Comparison of ENCODE assay signal across 10 mouse cellular contexts in genomic region chr3:105487171-105487570, GRCm38 (mm10). TPM values are rescaled to one million over a fixed set of nuclear protein-coding genes. Genes with fewer than 3 reads are reported as not detected.
A peak's percentile ranks its signal among the peaks of the same experiment; 100 is the strongest.
DNase-seq lines count a peak whose midpoint lies in the region; ATAC-seq and TF ChIP-seq lines count a peak whose summit lies in the region.
"Had no signal": no experiment of that assay in that cellular context is flagged by ENCODE, and none has a peak within 500 bp of the region (broad histone marks: within the 10 kb centered on the region; RNA-seq: fewer than 3 reads in every experiment).

No protein-coding gene starts in this region.

- H3K4me2 ChIP-seq in forebrain, embryonic 11.5 days (ENCODE audit: low read depth, low read length, severe bottlenecking): no peak overlapping the region
- no peak overlapping the region for H3K4me2 ChIP-seq in forebrain, embryonic 14.5 days (ENCODE audit: low read length)
- H3K4me2 ChIP-seq in midbrain, embryonic 11.5 days: no peak overlapping the region
- H3K4me2 ChIP-seq in midbrain, postnatal 0 days (ENCODE audit: low read depth, low read length, poor library complexity, severe bottlenecking): no peak overlapping the region
- H3K4me2 ChIP-seq: embryonic facial prominence, embryonic 15.5 days; lung, embryonic 15.5 days had no signal

- no peaks in the 10 kb centered on the region for H3K27me3 ChIP-seq in forebrain, embryonic 11.5 days (ENCODE audit: control insufficient read depth, insufficient read depth, low read length)
- H3K27me3 ChIP-seq in forebrain, embryonic 14.5 days (replicated peaks; ENCODE audit: control insufficient read depth, insufficient read depth, low read length): no peaks in the 10 kb centered on the region
- H3K27me3 ChIP-seq in midbrain, embryonic 11.5 days (ENCODE audit: control insufficient read depth, insufficient read depth, low read length): no peaks in the 10 kb centered on the region
- H3K27me3 ChIP-seq in midbrain, postnatal 0 days (ENCODE audit: insufficient read depth, low read length): no peaks in the 10 kb centered on the region

- H3K9ac ChIP-seq in forebrain, embryonic 11.5 days (ENCODE audit: low read length): no peak overlapping the region
- H3K9ac ChIP-seq in forebrain, embryonic 14.5 days (ENCODE audit: low read length): no peak overlapping the region
- H3K9ac ChIP-seq in midbrain, embryonic 11.5 days (ENCODE audit: low read length): no peak overlapping the region
- H3K9ac ChIP-seq in midbrain, postnatal 0 days (replicated peaks; ENCODE audit: low read length, poor library complexity, severe bottlenecking): no peak overlapping the region
- H3K9ac ChIP-seq: embryonic facial prominence, embryonic 15.5 days; lung, embryonic 15.5 days had no signal

- no peak overlapping the region for H3K27ac ChIP-seq in forebrain, embryonic 11.5 days (ENCODE audit: low read depth, low read length)
- no peak overlapping the region for H3K27ac ChIP-seq in forebrain, embryonic 14.5 days (ENCODE audit: low read depth, low read length)
- no peak overlapping the region for H3K27ac ChIP-seq in midbrain, embryonic 11.5 days (ENCODE audit: low read depth, low read length)
- no peak overlapping the region for H3K27ac ChIP-seq in midbrain, postnatal 0 days (ENCODE audit: low read depth, low read length)
- H3K27ac ChIP-seq: embryonic facial prominence, embryonic 15.5 days; lung, embryonic 15.5 days had no signal

- H3K4me1 ChIP-seq in forebrain, embryonic 11.5 days (replicated peaks; ENCODE audit: control insufficient read depth, insufficient read depth, low read length): no peaks in the 10 kb centered on the region
- peaks cover 15% of the 10 kb centered on the region for H3K4me1 ChIP-seq in forebrain, embryonic 14.5 days (ENCODE audit: control insufficient read depth, insufficient read depth, low read length)
- no peaks in the 10 kb centered on the region; the same call in none of the 2 replicates for H3K4me1 ChIP-seq in midbrain, embryonic 11.5 days (ENCODE audit: control insufficient read depth, insufficient read depth, low read length)
- peaks cover 18% of the 10 kb centered on the region for H3K4me1 ChIP-seq in midbrain, postnatal 0 days (ENCODE audit: insufficient read depth, low read length)
- H3K4me1 ChIP-seq: embryonic facial prominence, embryonic 15.5 days; lung, embryonic 15.5 days had no signal

- no peaks in the 10 kb centered on the region for H3K9me3 ChIP-seq in forebrain, embryonic 11.5 days (ENCODE audit: control insufficient read depth, low read length)
- H3K9me3 ChIP-seq in forebrain, embryonic 14.5 days (replicated peaks; ENCODE audit: control insufficient read depth, low read length): no peaks in the 10 kb centered on the region
- H3K9me3 ChIP-seq in midbrain, embryonic 11.5 days (ENCODE audit: control insufficient read depth, low read length): no peaks in the 10 kb centered on the region
- H3K9me3 ChIP-seq in midbrain, postnatal 0 days (ENCODE audit: low read length): no peaks in the 10 kb centered on the region
- H3K9me3 ChIP-seq: embryonic facial prominence, embryonic 15.5 days; lung, embryonic 15.5 days had no signal

- no peak overlapping the region for H3K4me3 ChIP-seq in forebrain, embryonic 11.5 days (ENCODE audit: low read depth, low read length)
- no peak overlapping the region for H3K4me3 ChIP-seq in forebrain, embryonic 14.5 days (ENCODE audit: low read depth, low read length)
- no peak overlapping the region for H3K4me3 ChIP-seq in midbrain, embryonic 11.5 days (ENCODE audit: low read depth, low read length)
- H3K4me3 ChIP-seq in midbrain, postnatal 0 days (ENCODE audit: low read depth, low read length): no peak overlapping the region
- H3K4me3 ChIP-seq: embryonic facial prominence, embryonic 15.5 days; lung, embryonic 15.5 days had no signal

- TF ChIP-seq CTCF in midbrain, postnatal 0 days (IDR thresholded peaks at IDR 0.05): no peak

- peak; percentile 64 for DNase-seq in forebrain, embryonic 11.5 days (ENCODE audit: low spot score)
- DNase-seq in forebrain, embryonic 14.5 days (ENCODE audit: low spot score): no peak
- peak; percentile 86 for DNase-seq in midbrain, embryonic 11.5 days (ENCODE audit: low spot score, missing footprints)
- DNase-seq in midbrain, postnatal 0 days (ENCODE audit: low spot score): no peak
- DNase-seq in c-Kit-positive CD71-positive TER-119-negative erythroid progenitor cells, embryonic 14.5 days (ENCODE audit: low read depth): peak; percentile 10
- peak; percentile 62 for DNase-seq in mesoderm, embryonic 11.5 days (ENCODE audit: low read depth, low spot score)
- DNase-seq in right cerebral cortex, postnatal 10 days (ENCODE audit: low spot score in 2 of 2): no peak
- no peak for DNase-seq in cerebellum, adult 8-10 months

- H3K36me3 ChIP-seq in forebrain, embryonic 11.5 days (ENCODE audit: control insufficient read depth, insufficient read depth, low read length): no peaks in the 10 kb centered on the region
- no peaks in the 10 kb centered on the region for H3K36me3 ChIP-seq in forebrain, embryonic 14.5 days (ENCODE audit: control insufficient read depth, insufficient read depth, low read length)
- no peaks in the 10 kb centered on the region for H3K36me3 ChIP-seq in midbrain, embryonic 11.5 days (ENCODE audit: control insufficient read depth, insufficient read depth, low read length)
- no peaks in the 10 kb centered on the region for H3K36me3 ChIP-seq in midbrain, postnatal 0 days (ENCODE audit: insufficient read depth, low read length)
- H3K36me3 ChIP-seq: embryonic facial prominence, embryonic 15.5 days; lung, embryonic 15.5 days had no signal

- WGBS in forebrain, embryonic 11.5 days: 50% methylated on average over 8 of the region's 8 CpGs
- 52% methylated on average over 8 of the region's 8 CpGs for WGBS in forebrain, embryonic 14.5 days
- 47% methylated on average over 8 of the region's 8 CpGs for WGBS in midbrain, embryonic 11.5 days
- 58% methylated on average over 8 of the region's 8 CpGs for WGBS in midbrain, postnatal 0 days

- no peak for ATAC-seq in forebrain, embryonic 11.5 days (replicated peaks; ENCODE audit: low FRiP score)
- no peak for ATAC-seq in forebrain, embryonic 14.5 days
- ATAC-seq in midbrain, embryonic 11.5 days (ENCODE audit: low FRiP score): no peak
- no peak for ATAC-seq in midbrain, postnatal 0 days (ENCODE audit: low FRiP score)

RNA-seq across cellular contexts. Expression of gene Kcnd3, which starts 35.0 kb away (rescaled TPM):
- 1.3 and 2.1 TPM in 2 replicates for polyA plus RNA-seq in forebrain, embryonic 11.5 days (2014; fragmentation: Nextera tagmentation; extraction: Ambion mirVana)
- polyA plus RNA-seq in forebrain, embryonic 14.5 days (2014; fragmentation: Nextera tagmentation; extraction: Ambion mirVana): 6.3 and 7.7 TPM in 2 replicates
- 2.4 TPM in 2 replicates for polyA plus RNA-seq in midbrain, embryonic 11.5 days (2014; fragmentation: Nextera tagmentation; extraction: Ambion mirVana)
- total RNA-seq in midbrain, postnatal 0 days (2014; rRNA removed): 67.4 and 80.5 TPM in 2 replicates
- 9.6 and 10.6 TPM in 2 replicates for polyA plus RNA-seq in midbrain, postnatal 0 days (2015; fragmentation: Nextera tagmentation; extraction: Ambion mirVana)

Comparison
In these comparisons a context has a peak if more than half of its experiments do, and no peak if none do; other contexts are left out.
1. DNase-seq: peak in forebrain, embryonic 11.5 days (single experiment), midbrain, embryonic 11.5 days (single experiment), c-Kit-positive CD71-positive TER-119-negative erythroid progenitor cells, embryonic 14.5 days (single experiment) and mesoderm, embryonic 11.5 days (single experiment); none in forebrain, embryonic 14.5 days (single experiment), midbrain, postnatal 0 days (single experiment), right cerebral cortex, postnatal 10 days (0 of 2) and cerebellum, adult 8-10 months (single experiment).